Mouse (Mus musculus): ENCODE measurements around the gene Krt12. TPM values are rescaled to one million over a fixed set of nuclear protein-coding genes. Genes with fewer than 3 reads are reported as not detected.

Krt12 gene
- polyA plus RNA-seq, 3 experiments from 2014 or later = not detected

GRCm38 (mm10) chr11:99396661-99397060 lies 25.4 kb downstream of the Krt12 start:
- no peak for ATAC-seq

- ATAC-seq = no peak
These were observed 26.0 kb downstream of the Krt12 start for GRCm38 (mm10) chr11:99396034-99396433.

GRCm38 (mm10) chr11:99392492-99392891 lies 29.6 kb downstream of the Krt12 start:
- ATAC-seq = no peak

GRCm38 (mm10) chr11:99391375-99391774 lies 30.7 kb downstream of the Krt12 start:
- no peak for ATAC-seq

- no peak for ATAC-seq
These were observed 31.2 kb downstream of the Krt12 start for GRCm38 (mm10) chr11:99390866-99391265.

- ATAC-seq = no peak
These were observed 32.8 kb downstream of the Krt12 start, which contains the start of gene Krt10 for GRCm38 (mm10) chr11:99389264-99389663. TSS of gene Krt10 (minus strand) at chr11:99389364.

- no peak for ATAC-seq
These were observed 33.4 kb downstream of the Krt12 start for GRCm38 (mm10) chr11:99388661-99389060.

GRCm38 (mm10) chr11:99385813-99386721 lies 36.0 kb downstream of the Krt12 start:
- peak; percentile 56 for ATAC-seq

GRCm38 (mm10) chr11:99379568-99379967 lies 42.5 kb downstream of the Krt12 start:
- ATAC-seq = no peak

- ATAC-seq = no peak
These were observed 47.3 kb downstream of the Krt12 start, which contains the start of gene Krt28 for GRCm38 (mm10) chr11:99374803-99375202. TSS of gene Krt28 (minus strand) at chr11:99374903.

- ATAC-seq = no peak
These were observed 52.1 kb downstream of the Krt12 start for GRCm38 (mm10) chr11:99369853-99370451.

- no peak for ATAC-seq
These were observed 52.8 kb downstream of the Krt12 start for GRCm38 (mm10) chr11:99369229-99369628.

GRCm38 (mm10) chr11:99366791-99367190 lies 55.3 kb downstream of the Krt12 start:
- no peak for ATAC-seq

Other genes with a start within 250 kb of the Krt12 start
- 100 to 1,000 TPM; 127 to 184 (median 159) TPM for gene Smarce1, start 191.2 kb downstream of the Krt12 start, polyA plus RNA-seq (2017; shearing (Covaris generic))
- 1 to 10 TPM; 2.1 to 2.7 (median 2.1) TPM for gene Krt222, start 178.2 kb downstream of the Krt12 start, polyA plus RNA-seq (2017; shearing (Covaris generic))
- not detected for gene Krt24, start 137.0 kb downstream of the Krt12 start, polyA plus RNA-seq (2017; shearing (Covaris generic))
- not detected for gene Krt25, start 99.3 kb downstream of the Krt12 start, polyA plus RNA-seq (2017; shearing (Covaris generic))
- not detected for gene Krt26, start 84.3 kb downstream of the Krt12 start, polyA plus RNA-seq (2017; shearing (Covaris generic))
- gene Krt27, start 71.2 kb downstream of the Krt12 start, polyA plus RNA-seq (2017; shearing (Covaris generic)) = not detected
- not detected for gene Krt28, start 47.4 kb downstream of the Krt12 start, polyA plus RNA-seq (2017; shearing (Covaris generic))
- gene Krt10, start 32.9 kb downstream of the Krt12 start, polyA plus RNA-seq (2017; shearing (Covaris generic)) = 10 to 100 TPM in 1 of 3 experiments, 1 to 10 TPM in 2; 4.5 to 13.5 (median 7.3) TPM
- not detected for gene Krt20, start 15.9 kb upstream of the Krt12 start, polyA plus RNA-seq (2017; shearing (Covaris generic))
- gene Krt23, start 70.9 kb upstream of the Krt12 start, polyA plus RNA-seq (2017; shearing (Covaris generic)) = not detected
- not detected for gene Krt39, start 99.1 kb upstream of the Krt12 start, polyA plus RNA-seq (2017; shearing (Covaris generic))
- gene Krt40, start 120.9 kb upstream of the Krt12 start, polyA plus RNA-seq (2017; shearing (Covaris generic)) = not detected
- not detected for gene Krtap3-3, start 128.6 kb upstream of the Krt12 start, polyA plus RNA-seq (2017; shearing (Covaris generic))
- not detected for gene Krtap3-2, start 134.6 kb upstream of the Krt12 start, polyA plus RNA-seq (2017; shearing (Covaris generic))
- gene Gm11939, start 137.2 kb upstream of the Krt12 start, polyA plus RNA-seq (2017; shearing (Covaris generic)) = not detected
- not detected for gene Krtap3-1, start 144.4 kb upstream of the Krt12 start, polyA plus RNA-seq (2017; shearing (Covaris generic))
- gene Krtap1-5, start 158.8 kb upstream of the Krt12 start, polyA plus RNA-seq (2017; shearing (Covaris generic)) = not detected
- gene Krtap1-4, start 161.4 kb upstream of the Krt12 start, polyA plus RNA-seq (2017; shearing (Covaris generic)) = not detected
- gene Krtap1-3, start 169.1 kb upstream of the Krt12 start, polyA plus RNA-seq (2017; shearing (Covaris generic)) = not detected
- gene Krtap9-3, start 175.8 kb upstream of the Krt12 start, polyA plus RNA-seq (2017; shearing (Covaris generic)) = not detected
- gene Gm11938, start 181.0 kb upstream of the Krt12 start, polyA plus RNA-seq (2017; shearing (Covaris generic)) = not detected
- not detected for gene Gm11937, start 187.9 kb upstream of the Krt12 start, polyA plus RNA-seq (2017; shearing (Covaris generic))
- not detected for gene Krtap2-4, start 192.6 kb upstream of the Krt12 start, polyA plus RNA-seq (2017; shearing (Covaris generic))
- gene Gm11562, start 198.2 kb upstream of the Krt12 start, polyA plus RNA-seq (2017; shearing (Covaris generic)) = not detected
- not detected for gene Krtap4-1, start 206.0 kb upstream of the Krt12 start, polyA plus RNA-seq (2017; shearing (Covaris generic))
- gene Krtap4-2, start 212.8 kb upstream of the Krt12 start, polyA plus RNA-seq (2017; shearing (Covaris generic)) = not detected
- not detected for gene Krtap4-7, start 221.8 kb upstream of the Krt12 start, polyA plus RNA-seq (2017; shearing (Covaris generic))
- gene Gm11555, start 228.0 kb upstream of the Krt12 start, polyA plus RNA-seq (2017; shearing (Covaris generic)) = not detected
- gene Gm11563, start 236.7 kb upstream of the Krt12 start, polyA plus RNA-seq (2017; shearing (Covaris generic)) = not detected
- not detected for gene Krtap4-6, start 243.7 kb upstream of the Krt12 start, polyA plus RNA-seq (2017; shearing (Covaris generic))